Mouse (Mus musculus) ovary, adult 18-20 months (tissue): ENCODE results near the gene Slc44a5.
"Not testable (repeated sequence)": the region's sequence is repeated elsewhere in the genome, so short reads cannot be mapped to it uniquely, and the experiment has no call there.

Experiments
- DNase-seq: peaks from one replicate; pipeline ENCODE4 v3.0.0; 2022; ENCODE audit warnings: low spot score, mixed read lengths

Slc44a5 gene

DNA sequence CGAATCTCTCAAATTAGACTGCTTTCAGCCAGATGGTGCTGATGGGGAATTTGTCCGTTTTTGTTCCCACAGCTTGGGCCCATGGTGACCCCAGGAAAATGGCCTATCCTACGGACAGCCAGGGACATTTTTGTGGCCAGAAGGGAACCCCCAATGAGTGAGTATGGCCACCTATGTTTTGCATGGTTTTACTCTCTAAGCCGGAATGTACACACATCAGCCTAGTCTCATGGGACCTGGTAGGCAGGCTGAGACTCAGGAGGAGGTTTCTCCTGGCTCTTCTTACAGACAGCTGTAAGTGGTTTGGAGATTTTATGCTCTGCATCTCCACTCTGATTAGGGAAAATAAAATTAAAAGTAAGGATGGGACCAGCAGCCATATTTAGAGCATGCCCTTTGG, 249.5 kb downstream of the Slc44a5 start:
- DNase-seq: no peak

DNA sequence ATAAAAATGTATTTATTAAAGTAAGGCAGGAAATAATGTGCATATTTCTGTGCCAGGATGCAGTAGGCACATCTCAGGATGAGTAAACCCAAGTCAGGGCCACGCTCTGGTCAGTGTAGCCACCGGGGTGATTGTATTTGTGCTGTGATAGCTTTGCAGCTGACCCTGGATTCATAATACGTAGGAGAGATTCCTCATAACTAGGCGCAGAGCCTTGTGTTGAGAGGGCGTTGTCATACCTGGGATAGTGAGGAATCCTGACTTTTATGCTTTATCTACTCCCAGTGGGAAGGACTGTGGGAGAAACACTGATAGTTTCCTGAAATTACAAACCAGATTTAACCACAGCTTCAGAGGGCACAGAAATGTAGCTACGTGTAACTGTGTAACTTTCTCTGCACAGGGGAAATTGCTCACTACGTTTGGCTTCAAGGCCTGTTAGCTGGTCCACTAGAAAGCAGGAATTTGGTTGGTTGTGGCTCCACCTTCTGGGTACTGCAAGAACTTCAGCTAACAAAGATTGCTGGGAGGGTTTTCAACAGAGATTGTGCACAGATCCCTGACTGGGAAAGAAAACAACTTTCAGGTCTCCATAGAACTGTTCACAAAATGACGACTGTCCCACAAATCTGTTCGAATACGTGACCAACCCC, 253.0 kb downstream of the Slc44a5 start:
- DNase-seq: no peak

DNA sequence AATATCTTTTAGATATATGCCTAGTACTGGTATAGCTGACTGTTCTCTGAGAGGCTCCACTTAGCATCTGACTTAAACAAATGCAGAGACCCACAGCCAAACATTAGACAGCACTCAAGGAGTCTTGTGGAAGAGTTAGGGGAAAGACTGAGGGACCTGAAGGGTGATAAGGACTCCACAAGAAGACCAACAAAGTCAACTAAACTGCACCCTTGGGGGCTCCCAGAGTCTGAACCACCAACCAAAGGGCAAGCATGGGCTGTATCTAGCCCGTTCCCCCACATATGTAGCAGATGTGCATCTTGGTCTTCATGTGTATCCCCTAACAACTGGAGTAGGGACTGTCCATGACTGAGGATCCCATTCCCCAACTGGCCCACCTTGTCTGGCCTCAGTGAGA, 271.7 kb downstream of the Slc44a5 start:
- DNase-seq: no peak

- no peak for DNase-seq
Observed at GRCm38 (mm10) chr3:154251486-154251885, 278.2 kb downstream of the Slc44a5 start.

GRCm38 (mm10) chr3:154252219-154252618, 279.0 kb downstream of the Slc44a5 start:
- DNase-seq: no peak

DNA sequence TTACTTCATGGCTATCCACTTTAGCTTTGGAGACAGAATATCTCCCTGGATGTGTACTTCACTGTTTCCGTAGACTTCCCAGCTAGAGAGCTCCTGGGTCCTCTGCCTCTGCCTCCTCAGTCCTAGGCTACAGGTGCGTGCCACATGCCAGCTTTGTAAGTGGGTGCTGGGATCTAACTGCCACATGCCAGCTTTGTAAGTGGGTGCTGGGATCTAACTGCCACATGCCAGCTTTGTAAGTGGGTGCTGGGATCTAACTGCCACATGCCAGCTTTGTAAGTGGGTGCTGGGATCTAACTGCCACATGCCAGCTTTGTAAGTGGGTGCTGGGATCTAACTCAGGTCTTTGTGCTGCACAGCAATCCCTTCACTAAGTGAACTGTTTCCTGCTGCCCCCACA, 281.0 kb downstream of the Slc44a5 start:
- not testable (repeated sequence) for DNase-seq

GRCm38 (mm10) chr3:154257312-154257711, 284.1 kb downstream of the Slc44a5 start:
- no peak for DNase-seq

- DNase-seq: no peak
Observed at GRCm38 (mm10) chr3:154268313-154268712, 295.1 kb downstream of the Slc44a5 start.

DNA sequence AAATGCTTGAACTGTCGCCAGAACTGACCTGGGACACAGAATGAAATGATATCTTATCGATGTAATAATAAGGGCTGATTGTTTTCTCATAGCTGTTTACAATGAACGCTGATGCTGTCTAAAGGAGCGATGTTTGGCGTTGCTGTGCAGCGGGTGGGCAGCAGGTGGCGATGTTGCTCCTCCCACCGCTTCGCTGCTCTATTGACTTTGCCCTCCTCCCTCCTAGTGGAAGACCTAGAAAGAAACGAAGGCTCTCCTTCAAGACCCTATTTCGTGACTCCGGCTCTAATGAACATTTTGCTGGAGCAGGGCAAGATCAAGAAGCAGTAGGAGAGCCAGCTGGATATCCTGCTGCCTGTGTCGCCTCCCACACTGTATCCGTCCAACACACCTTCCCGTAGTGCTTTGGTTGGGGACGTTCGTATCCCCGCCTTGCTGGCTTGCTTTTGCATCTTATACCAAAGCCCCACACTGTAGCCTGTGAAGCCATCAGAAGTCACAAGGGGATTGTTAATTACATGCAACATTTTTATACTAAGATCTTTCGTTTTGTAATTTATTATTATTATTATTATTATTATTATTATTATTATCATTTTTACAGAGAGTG, 296.6 kb downstream of the Slc44a5 start:
- no peak for DNase-seq

- no peak for DNase-seq
Observed at GRCm38 (mm10) chr3:154274681-154275080, 301.4 kb downstream of the Slc44a5 start.

GRCm38 (mm10) chr3:154284260-154284659, 311.0 kb downstream of the Slc44a5 start:
- no peak for DNase-seq

DNA sequence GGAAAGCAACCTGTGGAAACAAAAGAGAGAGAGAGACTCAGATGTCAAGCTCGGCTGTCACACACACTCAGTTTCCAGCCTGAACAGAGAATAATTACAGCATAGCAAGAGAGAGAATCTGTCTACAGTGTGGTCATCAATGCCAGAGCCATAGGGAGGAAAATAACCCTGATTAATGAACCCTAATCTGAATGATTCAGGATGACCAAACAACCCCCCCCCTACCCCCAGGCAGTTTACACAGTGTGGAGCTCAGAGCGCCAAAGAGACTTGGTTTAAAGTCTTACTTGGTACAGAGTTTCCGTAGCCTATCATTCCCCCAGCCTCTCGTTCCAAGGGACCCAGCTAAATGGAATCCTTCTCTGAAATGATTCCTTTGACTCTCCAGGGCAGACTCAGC, 312.1 kb downstream of the Slc44a5 start:
- no peak for DNase-seq

GRCm38 (mm10) chr3:154287217-154287616, 314.0 kb downstream of the Slc44a5 start:
- DNase-seq: no peak

GRCm38 (mm10) chr3:154288429-154289069, 315.3 kb downstream of the Slc44a5 start:
- DNase-seq: no peak

DNA sequence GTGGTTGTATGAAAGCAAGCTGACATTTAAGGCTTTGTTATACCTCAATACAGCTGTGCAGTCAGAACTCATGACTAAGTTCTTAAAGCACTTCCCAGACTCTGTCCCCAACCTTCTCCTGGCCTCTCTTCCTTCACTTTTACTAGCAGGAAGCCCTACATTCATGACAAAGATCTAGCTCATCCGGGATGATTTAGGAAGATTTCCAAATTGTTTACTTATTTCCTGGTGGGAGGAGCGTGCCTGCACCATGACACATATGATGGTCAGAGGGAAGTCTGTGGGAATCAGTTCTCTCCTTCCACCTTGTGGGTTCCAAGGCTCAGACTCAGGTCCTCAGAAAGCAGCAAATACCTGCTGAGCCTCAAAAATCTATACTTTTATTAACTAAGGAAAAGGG, 317.1 kb downstream of the Slc44a5 start:
- DNase-seq: no peak

DNA sequence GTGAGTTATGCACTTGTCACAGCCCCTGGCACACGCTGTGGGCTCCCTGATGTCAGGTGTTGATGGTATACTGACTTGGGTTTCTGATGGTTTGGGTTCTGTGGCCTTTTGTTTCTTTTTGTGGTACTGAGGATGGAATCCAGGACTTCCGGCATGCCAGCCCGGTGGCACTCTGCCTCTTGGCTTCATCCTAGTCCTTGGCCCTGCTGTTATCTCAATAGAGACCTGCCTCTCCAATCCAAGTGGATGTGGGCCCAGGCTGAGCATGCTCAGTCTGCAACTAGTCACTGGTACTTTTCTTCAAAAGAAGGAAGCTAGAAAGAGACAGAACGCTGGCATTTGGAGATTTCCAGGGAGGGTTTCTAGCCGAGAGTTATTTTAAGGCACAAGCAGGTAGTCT, 318.9 kb downstream of the Slc44a5 start:
- no peak for DNase-seq

DNA sequence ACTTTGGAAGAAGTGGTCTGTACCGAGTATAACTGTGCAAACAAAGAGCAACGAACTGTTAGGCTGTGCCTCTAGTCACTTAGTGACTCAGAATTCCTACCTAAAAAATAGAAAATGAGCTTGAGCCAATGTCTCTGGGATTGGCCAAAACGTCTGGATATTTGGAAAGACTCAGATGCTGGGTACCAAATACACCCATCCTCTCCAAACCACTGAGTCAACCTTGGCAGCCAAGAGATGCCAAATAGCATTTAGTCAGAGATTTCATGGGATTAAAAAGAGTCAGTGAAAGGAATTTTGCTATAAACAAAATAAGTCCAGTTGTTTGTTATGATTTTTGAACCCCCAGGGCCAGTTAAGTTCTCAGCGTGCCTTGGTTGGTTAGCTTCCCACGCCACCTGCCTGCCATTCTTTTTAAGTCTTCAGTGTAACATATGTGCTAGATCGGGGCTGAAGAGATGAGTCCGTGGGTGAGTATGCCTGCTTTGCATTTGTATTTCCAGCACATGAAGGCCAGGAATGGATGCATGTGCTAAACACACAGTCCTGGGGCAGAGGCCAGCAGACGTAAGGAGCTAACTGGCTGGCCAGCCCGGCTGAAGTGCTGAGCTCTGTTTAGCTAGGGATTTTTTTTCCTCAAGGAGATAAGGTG, 320.7 kb downstream of the Slc44a5 start:
- no peak for DNase-seq

- DNase-seq: no peak
Observed at GRCm38 (mm10) chr3:154294924-154295834, 321.9 kb downstream of the Slc44a5 start.

DNA sequence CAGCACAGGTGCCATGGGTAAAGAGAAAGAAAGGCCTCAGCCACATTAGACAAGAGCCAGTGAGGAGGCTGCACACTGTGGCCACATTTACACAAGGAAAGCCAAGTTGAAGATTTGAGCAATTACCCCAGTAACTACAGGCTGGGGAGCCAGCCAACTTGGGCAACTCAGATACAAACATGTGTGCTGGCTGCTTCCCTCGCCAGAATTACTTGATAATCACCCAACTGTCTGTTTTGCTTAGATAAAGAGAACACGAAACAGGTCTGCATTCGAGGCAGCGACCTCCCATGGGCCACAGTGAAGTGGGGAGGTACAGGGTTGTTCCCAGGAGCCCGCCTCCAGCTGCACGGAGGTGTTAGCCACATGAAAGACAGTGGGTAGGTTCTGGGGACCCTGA, 324.3 kb downstream of the Slc44a5 start:
- no peak for DNase-seq

GRCm38 (mm10) chr3:154298490-154298889, 325.3 kb downstream of the Slc44a5 start:
- DNase-seq: no peak

DNA sequence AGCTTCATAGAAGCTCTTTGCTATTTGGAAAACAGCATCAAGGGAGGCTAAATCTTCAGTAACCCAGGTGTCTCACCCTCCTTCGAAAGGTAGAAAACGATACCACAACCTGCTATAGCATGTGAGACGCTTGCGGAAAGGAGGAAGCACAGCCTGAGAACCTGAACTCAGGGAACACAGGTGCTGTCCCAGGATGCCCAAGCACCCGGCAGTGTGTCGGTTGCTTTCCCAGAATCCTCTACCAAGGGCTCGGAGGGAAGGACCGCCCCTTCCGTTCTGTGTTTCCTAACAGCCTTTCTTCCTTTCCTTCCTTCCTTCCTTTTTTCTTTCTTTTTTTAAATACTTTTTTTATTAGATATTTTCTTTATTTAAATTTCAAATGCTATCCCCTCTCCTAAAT, 326.8 kb downstream of the Slc44a5 start:
- DNase-seq: no peak

DNA sequence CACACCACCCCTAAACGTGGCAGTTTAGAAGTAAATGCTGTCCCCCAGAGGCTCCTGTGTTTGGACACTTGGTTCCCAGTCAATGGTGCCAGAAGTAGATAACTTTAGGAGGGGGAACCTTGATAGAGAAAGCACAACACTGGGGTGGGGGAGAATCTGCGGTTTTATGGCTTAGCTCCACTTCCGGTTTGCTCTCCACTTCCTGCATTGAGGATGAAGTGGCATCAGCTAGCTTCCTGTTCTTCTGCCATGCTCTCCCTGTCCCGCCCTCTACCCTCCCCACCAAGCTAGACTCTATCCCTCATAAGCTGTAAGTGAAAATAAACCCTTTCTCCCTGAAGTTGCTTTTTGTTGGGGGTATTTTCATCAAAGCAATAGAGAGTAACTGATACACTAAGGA, 327.9 kb downstream of the Slc44a5 start:
- DNase-seq: no peak
